Mouse (Mus musculus) ES-Bruce4 (cell line): Measurements from ENCODE around the gene Anks1b.

Experiments
- CTCF ChIP-seq: IDR thresholded peaks from one replicate; pipeline ENCODE4 v1.8.1; 2011; ENCODE audit warnings: low read depth, low read length
- EP300 ChIP-seq: IDR thresholded peaks from 2 replicates; pipeline ENCODE4 v1.6.1; 2011; ENCODE audit warnings: low read depth, low read length; ENCODE audit not compliant: insufficient read depth
- POLR2A ChIP-seq: IDR thresholded peaks from one replicate; pipeline ENCODE4 v1.8.1; 2011; ENCODE audit warnings: low read length; ENCODE audit not compliant: insufficient read depth

GRCm38 (mm10) chr10:90683813-90684212 is 810.5 kb downstream of the Anks1b start:
- TF ChIP-seq CTCF = no peak
- no peak for TF ChIP-seq POLR2A
- no peak for TF ChIP-seq EP300
